Mouse (Mus musculus) olfactory bulb, adult 2 months (tissue): ENCODE results near the gene Papolg.

ENCODE experiments used
- CTCF ChIP-seq: fragments of 200-500 bp; IDR thresholded peaks from 2 replicates; pipeline ENCODE4 v1.5.1; 2012; ENCODE audit warnings: low read depth, mild to moderate bottlenecking, low read length, moderate library complexity; ENCODE audit not compliant: insufficient read depth
- POLR2A ChIP-seq: fragments of 200-500 bp; IDR thresholded peaks from 2 replicates; pipeline ENCODE4 v1.6.1; 2012; ENCODE audit warnings: mild to moderate bottlenecking, low read depth, low read length, moderate library complexity; ENCODE audit not compliant: insufficient read depth

GRCm38 (mm10) chr11:23864326-23864725 lies 30.7 kb downstream of the Papolg start:
- no peak for TF ChIP-seq CTCF
- no peak for TF ChIP-seq POLR2A
